Mouse (Mus musculus): ENCODE measurements around the gene Adk.

DNA sequence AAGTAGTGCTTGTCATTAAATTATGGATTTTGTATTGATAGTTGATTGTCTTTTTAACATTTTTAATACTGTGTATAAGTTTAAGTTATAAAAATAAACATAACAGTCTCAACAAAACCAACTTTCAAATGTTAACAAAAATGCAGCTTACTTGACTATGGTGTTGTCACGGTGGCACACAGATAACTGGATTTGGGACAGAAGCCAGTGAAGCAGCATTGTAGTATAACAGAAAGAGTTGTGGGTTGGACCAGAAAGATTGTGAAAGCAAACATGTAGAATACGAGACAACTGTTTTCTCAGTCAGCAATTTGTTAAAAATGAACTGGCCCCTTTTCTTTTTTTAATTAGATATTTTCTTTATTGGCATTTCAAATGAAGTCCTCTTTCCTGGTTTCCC, 122.4 kb downstream of the Adk start:
- TF ChIP-seq CTCF (IDR thresholded peaks at IDR 0.05; ENCODE audit: low read depth) = no peak
- no peak for TF ChIP-seq EP300 (IDR thresholded peaks at IDR 0.05; ENCODE audit: low read depth)

Measured in heart, postnatal 0 days (tissue).